Mouse (Mus musculus) liver, adult 2 months (tissue): ENCODE results near the gene Tmem72.

Experiments used
- CTCF ChIP-seq: fragments of 200-500 bp; IDR thresholded peaks from 2 replicates; pipeline ENCODE4 v1.5.1; 2011; ENCODE audit warnings: low read depth, low read length, control low read depth
- POLR2A ChIP-seq: fragments of 200-500 bp; IDR thresholded peaks from 2 replicates; pipeline ENCODE4 v1.6.1; 2011; ENCODE audit warnings: low read length, control low read depth; ENCODE audit not compliant: insufficient read depth; ENCODE audit errors: extremely low read depth

- TF ChIP-seq POLR2A (no peak), CTCF (no peak)
These were observed 23.1 kb downstream of the Tmem72 start for GRCm38 (mm10) chr6:116693639-116694038.
